Mouse (Mus musculus) neural tube, embryonic 14.5 days (tissue): ENCODE measurements around the gene Men1. TPM values are rescaled to one million over a fixed set of nuclear protein-coding genes. Genes with fewer than 3 reads are reported as not detected.

ENCODE experiments used
- ATAC-seq: fragments of 200-750 bp; cut with Nextera tagmentation; 2 replicates; pipeline ENCODE4 v1.8.0; 2017; ENCODE audit warnings: low read depth, mild to moderate bottlenecking, moderate TSS enrichment, moderate library complexity
- H3K27ac ChIP-seq: fragments of 300-500 bp; sonication (generic); 2 replicates; pipeline ENCODE4 v1.5.1; 2014; ENCODE audit warnings: low read depth, mild to moderate bottlenecking, control low read depth, low read length, moderate library complexity, mixed read lengths
- H3K27me3 ChIP-seq: fragments of 300-500 bp; sonication (generic); 2 replicates; pipeline ENCODE4 v1.6.1; 2014; ENCODE audit warnings: low read length; ENCODE audit not compliant: control insufficient read depth, insufficient read depth
- H3K36me3 ChIP-seq: fragments of 300-500 bp; sonication (generic); 2 replicates; pipeline ENCODE4 v1.6.1; 2014; ENCODE audit warnings: low read length, mixed read lengths; ENCODE audit not compliant: control insufficient read depth, insufficient read depth
- H3K4me1 ChIP-seq: fragments of 300-500 bp; sonication (generic); 2 replicates; pipeline ENCODE4 v1.6.1; 2014; ENCODE audit warnings: low read length; ENCODE audit not compliant: control insufficient read depth, insufficient read depth
- H3K4me2 ChIP-seq: fragments of 300-500 bp; sonication (generic); 2 replicates; pipeline ENCODE4 v1.6.1; 2014; ENCODE audit warnings: mild to moderate bottlenecking, low read depth, low read length, control low read depth
- H3K4me3 ChIP-seq: fragments of 300-500 bp; sonication (generic); 2 replicates; pipeline ENCODE4 v1.5.1; 2014; ENCODE audit warnings: low read depth, low read length, control low read depth, mixed read lengths
- H3K9ac ChIP-seq: fragments of 300-500 bp; sonication (generic); replicated peaks from 2 replicates; pipeline ENCODE4 v1.6.1; 2014; ENCODE audit warnings: low read depth, mild to moderate bottlenecking, control low read depth, low read length, mixed read lengths
- H3K9me3 ChIP-seq: fragments of 300-500 bp; sonication (generic); 2 replicates; pipeline ENCODE4 v1.6.1; 2016; ENCODE audit warnings: low read length; ENCODE audit not compliant: control insufficient read depth
- WGBS: fragments of 180-500 bp; shearing (Covaris S2); extraction: QIAGEN DNeasy Blood & Tissue Kit; methylation state at CpG from one replicate; pipeline ENCODE4 v1.1.7; 2014; 5-methylcytosine and 5-hydroxymethylcytosine counted together
- polyA plus RNA-seq: library from polyadenylated mRNA; unstranded; fragments of >200 nt; fragmentation: Nextera tagmentation; extraction: Ambion mirVana; gene quantifications from 2 replicates; pipeline ENCODE4 v1.2.1, GENCODE M21; 2014

Men1 gene
- polyA plus RNA-seq, 1 experiment from 2014 or later = 36.8 TPM

DNA sequence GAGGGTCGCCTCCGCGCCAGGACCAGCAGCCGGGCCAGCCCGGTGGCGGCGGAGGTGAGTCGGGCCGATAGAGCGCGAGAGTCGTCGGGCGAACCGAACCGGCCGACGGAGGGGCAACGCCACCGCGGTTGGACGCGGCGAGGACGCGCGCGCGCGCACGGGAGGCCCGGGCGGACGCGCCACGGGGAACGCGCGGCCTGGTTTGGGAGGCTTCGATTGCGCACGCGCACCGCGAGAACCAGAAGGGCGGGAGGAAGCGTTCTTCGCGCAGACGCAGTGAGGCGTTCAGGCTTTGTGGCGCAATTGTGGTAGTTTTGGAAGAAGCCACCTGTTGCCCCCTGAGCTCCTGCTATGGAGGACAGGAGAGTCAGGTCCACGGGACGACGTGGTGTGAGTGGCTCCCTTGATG, 29.5 kb downstream of the Men1 start:
- Histone ChIP-seq H3K9me3 (no peaks in the 10 kb centered on the region), H3K9ac (peak overlapping the region; percentile 99), H3K27ac (peak overlapping the region; percentile 99), H3K27me3 (peaks cover 3% of the 10 kb centered on the region; the same call in 1 of the 2 replicates), H3K4me2 (peak overlapping the region; percentile 97), H3K36me3 (peaks cover 42% of the 10 kb centered on the region), H3K4me3 (peak overlapping the region; percentile 100), H3K4me1 (peaks cover 17% of the 10 kb centered on the region)
- ATAC-seq = no peak; the same call in 1 of the 2 replicates
- WGBS = under 1% methylated on average over 55 of the region's 55 CpGs

DNA sequence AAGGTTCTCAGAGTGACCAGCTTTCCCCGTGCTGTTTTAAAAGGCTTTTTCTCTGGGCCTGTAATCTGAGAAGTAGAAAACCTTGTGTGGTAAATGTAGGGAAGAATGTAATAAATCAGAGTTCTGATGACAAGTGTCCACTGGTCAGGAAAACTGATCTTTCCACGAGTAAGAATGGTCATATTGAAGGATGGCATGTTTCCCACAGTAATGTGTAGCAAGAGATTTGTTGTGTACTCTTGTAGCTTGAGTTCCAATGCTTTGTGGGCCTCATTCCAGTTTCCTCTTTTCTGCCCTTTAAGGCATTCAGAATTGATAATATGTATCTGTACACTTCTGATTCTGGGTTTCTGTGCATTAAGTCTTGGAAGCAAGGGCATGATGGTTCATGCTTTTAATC, 30.1 kb downstream of the Men1 start:
- Histone ChIP-seq H3K36me3 (peaks cover 46% of the 10 kb centered on the region), H3K27ac (no peak overlapping the region)
- WGBS = 2% methylated on average over 2 of the region's 2 CpGs

DNA sequence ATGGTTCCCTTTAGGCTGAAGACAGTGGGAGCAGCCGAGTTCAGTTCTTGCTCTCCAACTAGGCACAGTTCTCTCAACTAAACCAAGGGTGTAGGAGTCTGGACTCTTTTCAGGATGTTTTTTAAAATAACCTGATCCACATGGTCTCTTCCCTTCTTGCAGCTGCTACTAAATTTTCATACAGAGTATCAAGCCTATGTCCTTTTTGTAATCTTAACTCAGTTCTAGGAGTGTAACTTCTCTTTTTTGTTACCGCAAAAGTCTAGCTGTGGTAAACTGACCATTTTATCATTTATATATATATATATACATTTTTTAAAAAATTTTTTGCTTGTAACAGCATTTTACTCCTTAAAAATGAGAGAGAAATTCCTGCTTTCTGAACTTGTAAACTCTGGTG, 35.4 kb downstream of the Men1 start:
- Histone ChIP-seq H3K4me1 (peaks cover 6% of the 10 kb centered on the region), H3K27me3 (no peaks in the 10 kb centered on the region), H3K9me3 (no peaks in the 10 kb centered on the region), H3K4me3 (no peak overlapping the region), H3K4me2 (no peak overlapping the region), H3K9ac (no peak overlapping the region), H3K36me3 (peaks cover 94% of the 10 kb centered on the region), H3K27ac (no peak overlapping the region)
- ATAC-seq = no peak
- 91% methylated on average over 2 of the region's 2 CpGs for WGBS

More for the DNA sequence above, 30.1 kb downstream of the Men1 start:
- no peak for ATAC-seq
- peaks cover 3% of the 10 kb centered on the region; the same call in 1 of the 2 replicates for H3K27me3 ChIP-seq
- H3K4me1 ChIP-seq = peaks cover 17% of the 10 kb centered on the region
- H3K9ac ChIP-seq = peak overlapping the region; percentile 99
- H3K9me3 ChIP-seq = no peaks in the 10 kb centered on the region
- H3K4me2 ChIP-seq = peak overlapping the region; percentile 97
- H3K4me3 ChIP-seq = peak overlapping the region; percentile 100

DNA sequence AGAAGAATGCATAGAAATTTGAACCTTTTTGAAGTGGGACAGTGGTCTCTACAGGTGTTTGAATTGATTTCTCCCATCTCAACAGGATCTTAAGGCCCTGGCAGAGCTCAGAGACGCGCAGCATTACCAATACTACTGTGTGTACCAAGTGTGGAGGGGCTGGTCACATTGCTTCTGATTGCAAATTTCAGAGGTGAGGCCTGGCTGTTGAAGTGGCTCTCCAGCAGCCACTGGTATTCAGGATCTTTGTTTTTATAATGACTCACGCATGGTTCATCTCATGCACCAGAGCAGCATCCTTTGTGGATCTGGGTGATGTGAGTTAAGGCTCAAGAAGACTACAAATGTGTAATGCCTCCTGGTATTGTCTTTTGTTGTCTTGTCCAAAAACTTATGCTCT, 37.7 kb downstream of the Men1 start:
- no peak for ATAC-seq
- Histone ChIP-seq H3K36me3 (peaks cover 96% of the 10 kb centered on the region), H3K9me3 (no peaks in the 10 kb centered on the region), H3K9ac (no peak overlapping the region), H3K27me3 (no peaks in the 10 kb centered on the region), H3K4me1 (no peaks in the 10 kb centered on the region), H3K4me3 (no peak overlapping the region), H3K27ac (no peak overlapping the region), H3K4me2 (no peak overlapping the region)
- WGBS = 100% methylated on average over 3 of the region's 3 CpGs

DNA sequence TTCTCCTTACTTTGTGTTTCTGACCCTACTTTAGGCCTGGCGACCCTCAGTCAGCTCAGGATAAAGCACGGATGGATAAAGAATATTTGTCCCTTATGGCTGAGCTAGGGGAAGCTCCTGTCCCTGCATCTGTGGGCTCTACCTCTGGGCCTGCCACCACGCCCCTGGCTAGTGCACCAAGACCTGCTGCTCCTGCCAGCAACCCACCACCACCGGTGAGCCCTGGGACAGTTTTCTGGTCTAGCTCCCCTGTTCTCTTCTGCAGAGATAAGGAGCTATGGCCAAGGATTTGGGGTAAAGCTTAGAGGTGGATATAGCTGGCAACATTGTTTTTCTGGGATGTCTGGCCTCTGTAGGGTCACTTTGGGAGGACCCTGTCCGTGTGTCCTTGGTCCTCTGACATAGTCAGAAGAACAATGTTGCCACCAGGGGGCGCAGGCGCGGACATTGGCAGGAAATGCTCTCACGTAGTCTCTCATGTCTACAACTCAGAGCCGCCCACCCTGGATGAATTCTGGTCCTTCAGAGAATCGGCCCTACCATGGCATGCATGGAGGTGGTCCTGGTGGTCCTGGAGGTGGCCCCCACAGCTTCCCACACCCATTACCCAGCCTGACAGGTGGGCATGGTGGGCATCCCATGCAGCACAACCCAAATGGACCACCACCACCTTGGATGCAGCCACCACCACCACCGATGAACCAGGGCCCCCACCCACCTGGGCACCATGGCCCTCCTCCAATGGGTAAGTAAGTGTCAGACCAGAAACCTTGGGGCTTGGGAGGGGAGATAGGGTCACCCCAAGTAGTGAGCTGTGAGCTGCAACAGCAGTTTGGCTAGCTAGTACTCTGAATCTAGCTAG, 39.0 kb downstream of the Men1 start:
- Histone ChIP-seq H3K36me3 (peaks cover 86% of the 10 kb centered on the region), H3K9me3 (no peaks in the 10 kb centered on the region), H3K27ac (no peak overlapping the region), H3K4me2 (no peak overlapping the region), H3K27me3 (no peaks in the 10 kb centered on the region), H3K4me3 (no peak overlapping the region), H3K4me1 (no peaks in the 10 kb centered on the region), H3K9ac (no peak overlapping the region)
- peak; percentile 45; the same call in 1 of the 2 replicates for ATAC-seq
- WGBS = 73% methylated on average over 12 of the region's 12 CpGs

DNA sequence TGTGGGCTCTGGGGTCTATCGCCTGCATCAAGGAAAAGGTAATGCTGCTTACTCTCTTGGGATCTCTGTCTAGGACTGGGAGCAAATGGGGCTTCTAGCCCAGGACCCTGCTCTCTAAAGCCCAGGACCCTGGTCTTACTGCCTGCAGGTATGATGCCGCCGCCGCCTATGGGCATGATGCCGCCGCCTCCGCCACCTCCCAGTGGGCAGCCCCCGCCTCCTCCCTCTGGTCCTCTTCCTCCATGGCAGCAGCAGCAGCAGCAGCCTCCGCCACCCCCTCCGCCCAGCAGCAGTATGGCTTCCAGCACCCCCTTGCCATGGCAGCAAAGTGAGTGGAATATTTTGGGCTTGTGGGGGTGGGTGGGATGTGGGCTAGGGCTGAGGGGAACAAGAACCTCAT, 39.8 kb downstream of the Men1 start:
- Histone ChIP-seq H3K4me3 (no peak overlapping the region), H3K4me1 (no peaks in the 10 kb centered on the region), H3K9ac (no peak overlapping the region), H3K27me3 (no peaks in the 10 kb centered on the region), H3K27ac (no peak overlapping the region), H3K9me3 (no peaks in the 10 kb centered on the region), H3K36me3 (peaks cover 78% of the 10 kb centered on the region), H3K4me2 (no peak overlapping the region)
- ATAC-seq = no peak
- 96% methylated on average over 10 of the region's 10 CpGs for WGBS

DNA sequence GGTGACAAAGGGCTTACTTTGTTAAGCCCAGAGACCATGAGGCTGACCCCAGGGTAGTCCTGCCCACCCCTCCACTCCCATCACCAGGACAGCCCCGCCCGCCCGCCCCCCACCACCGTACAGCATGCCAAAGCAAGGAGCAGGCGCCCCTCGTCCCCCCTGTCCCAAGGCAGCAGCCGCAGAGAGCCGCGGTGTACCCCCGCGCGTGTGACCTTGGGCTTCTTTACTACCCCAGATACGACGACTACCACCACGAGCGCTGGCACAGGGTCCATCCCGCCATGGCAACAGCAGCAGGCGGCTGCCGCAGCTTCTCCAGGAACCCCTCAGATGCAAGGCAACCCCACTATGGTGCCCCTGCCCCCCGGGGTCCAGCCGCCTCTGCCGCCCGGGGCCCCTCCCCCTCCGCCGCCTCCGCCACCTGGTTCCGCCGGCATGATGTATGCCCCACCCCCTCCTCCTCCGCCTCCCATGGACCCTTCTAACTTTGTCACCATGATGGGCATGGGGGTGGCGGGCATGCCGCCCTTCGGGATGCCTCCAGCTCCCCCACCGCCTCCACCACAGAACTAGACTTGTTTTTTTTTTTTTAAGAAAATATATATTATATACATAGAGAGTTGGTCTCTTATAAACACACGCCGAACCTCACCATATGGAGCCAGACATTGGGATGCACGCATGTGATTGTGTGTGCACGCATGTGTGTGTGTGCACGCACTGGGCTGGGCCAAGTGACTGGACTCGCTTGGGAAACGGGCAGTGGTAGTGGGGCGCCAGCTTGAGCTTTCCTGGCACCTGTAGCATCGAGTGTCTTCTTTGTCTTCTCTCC, 40.9 kb downstream of the Men1 start:
- H3K27me3 ChIP-seq = no peaks in the 10 kb centered on the region
- H3K9me3 ChIP-seq = no peaks in the 10 kb centered on the region
- H3K9ac ChIP-seq = no peak overlapping the region
- H3K4me2 ChIP-seq = no peak overlapping the region
- 0 out of 2 replicates have a peak, but pooled peaks have one; percentile 29 for ATAC-seq
- WGBS = 80% methylated on average over 38 of the region's 42 CpGs
- H3K4me3 ChIP-seq = no peak overlapping the region
- H3K27ac ChIP-seq = no peak overlapping the region
- H3K36me3 ChIP-seq = peaks cover 70% of the 10 kb centered on the region
- no peaks in the 10 kb centered on the region for H3K4me1 ChIP-seq

DNA sequence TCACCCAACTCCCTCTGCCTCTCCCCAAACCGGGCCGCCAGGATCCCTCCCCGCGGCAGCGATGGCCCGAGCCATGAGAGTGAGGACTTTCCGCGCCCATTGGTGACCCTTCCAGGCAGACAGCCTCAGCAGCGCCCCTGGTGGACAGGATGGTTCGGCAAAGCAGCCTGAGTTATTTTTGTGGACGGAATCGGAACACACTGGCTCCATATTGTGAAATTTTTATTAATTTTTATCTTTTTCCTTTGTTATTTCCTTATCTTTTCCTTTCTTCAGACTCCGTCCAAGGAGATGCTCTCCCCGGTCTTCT, 41.4 kb downstream of the Men1 start:
- 76% methylated on average over 14 of the region's 14 CpGs for WGBS
- Histone ChIP-seq H3K36me3 (peaks cover 65% of the 10 kb centered on the region), H3K9me3 (no peaks in the 10 kb centered on the region), H3K4me3 (no peak overlapping the region), H3K4me1 (no peaks in the 10 kb centered on the region), H3K4me2 (no peak overlapping the region), H3K27ac (no peak overlapping the region), H3K9ac (no peak overlapping the region), H3K27me3 (no peaks in the 10 kb centered on the region)
- no peak for ATAC-seq

DNA sequence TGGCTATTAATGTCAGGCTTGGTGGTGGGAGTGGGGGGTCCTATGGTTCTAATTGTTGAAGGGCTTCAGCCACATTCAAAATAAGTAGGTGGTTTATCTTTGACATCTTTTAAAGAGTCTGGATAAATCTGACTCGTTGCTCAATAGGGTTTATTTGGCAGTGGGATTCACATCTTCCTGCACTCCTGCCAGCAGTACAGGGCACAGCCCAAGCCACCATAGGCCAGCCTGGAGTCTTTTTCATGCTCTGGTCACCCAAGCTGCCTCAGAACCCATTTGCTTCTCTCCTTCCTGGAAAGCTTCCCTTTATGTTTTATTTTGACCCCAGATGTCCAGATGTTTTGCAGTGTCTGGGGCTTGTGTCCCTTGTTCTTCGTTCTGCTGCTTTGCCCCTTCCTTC, 41.9 kb downstream of the Men1 start:
- Histone ChIP-seq H3K9ac (no peak overlapping the region), H3K36me3 (peaks cover 60% of the 10 kb centered on the region), H3K4me1 (no peaks in the 10 kb centered on the region), H3K27me3 (no peaks in the 10 kb centered on the region), H3K4me2 (no peak overlapping the region), H3K9me3 (no peaks in the 10 kb centered on the region), H3K27ac (no peak overlapping the region), H3K4me3 (no peak overlapping the region)
- WGBS = 79% methylated on average over 2 of the region's 2 CpGs
- no peak for ATAC-seq
